Mouse (Mus musculus) fat pad, adult 2 months (tissue): ENCODE measurements around the gene Tmem202.

Experiments used
- DNase-seq: peaks from one replicate; pipeline ENCODE4 v3.0.0-alpha.2; 2011; ENCODE audit warnings: low read depth, low spot score; ENCODE audit errors: extremely low read depth

Tmem202 gene

DNA sequence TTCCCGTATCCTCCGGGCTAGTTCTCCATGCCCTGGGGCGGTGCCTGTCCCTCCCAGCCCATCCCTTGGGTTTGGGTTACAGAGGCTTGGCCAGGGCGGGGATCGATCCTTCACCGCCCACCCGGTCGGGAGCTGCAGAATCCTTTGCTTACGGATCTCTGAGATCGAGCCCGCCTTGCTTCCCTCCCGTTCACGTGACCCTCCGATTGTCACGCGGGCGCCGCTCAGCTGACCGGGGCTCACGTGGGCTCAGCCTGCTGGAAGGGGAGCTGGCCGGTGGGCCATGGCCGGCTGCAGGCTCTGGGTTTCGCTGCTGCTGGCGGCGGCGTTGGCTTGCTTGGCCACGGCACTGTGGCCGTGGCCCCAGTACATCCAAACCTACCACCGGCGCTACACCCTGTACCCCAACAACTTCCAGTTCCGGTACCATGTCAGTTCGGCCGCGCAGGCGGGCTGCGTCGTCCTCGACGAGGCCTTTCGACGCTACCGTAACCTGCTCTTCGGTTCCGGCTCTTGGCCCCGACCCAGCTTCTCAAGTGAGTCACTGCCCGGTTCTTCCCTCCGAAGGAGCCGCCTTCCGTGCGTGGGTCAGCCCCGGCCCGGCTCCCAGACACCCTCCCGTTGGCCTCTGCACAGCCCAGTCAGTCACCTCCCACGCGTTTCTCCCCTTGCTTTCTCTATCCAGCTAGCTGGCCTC is at the start of gene Tmem202, which contains the start of gene Hexa:
Tmem202 (minus strand) TSS at position 407 of the 697 bp plus-strand sequence.
Hexa (plus strand) TSS at position 100 of the 697 bp plus-strand sequence.
- no peak for DNase-seq

DNA sequence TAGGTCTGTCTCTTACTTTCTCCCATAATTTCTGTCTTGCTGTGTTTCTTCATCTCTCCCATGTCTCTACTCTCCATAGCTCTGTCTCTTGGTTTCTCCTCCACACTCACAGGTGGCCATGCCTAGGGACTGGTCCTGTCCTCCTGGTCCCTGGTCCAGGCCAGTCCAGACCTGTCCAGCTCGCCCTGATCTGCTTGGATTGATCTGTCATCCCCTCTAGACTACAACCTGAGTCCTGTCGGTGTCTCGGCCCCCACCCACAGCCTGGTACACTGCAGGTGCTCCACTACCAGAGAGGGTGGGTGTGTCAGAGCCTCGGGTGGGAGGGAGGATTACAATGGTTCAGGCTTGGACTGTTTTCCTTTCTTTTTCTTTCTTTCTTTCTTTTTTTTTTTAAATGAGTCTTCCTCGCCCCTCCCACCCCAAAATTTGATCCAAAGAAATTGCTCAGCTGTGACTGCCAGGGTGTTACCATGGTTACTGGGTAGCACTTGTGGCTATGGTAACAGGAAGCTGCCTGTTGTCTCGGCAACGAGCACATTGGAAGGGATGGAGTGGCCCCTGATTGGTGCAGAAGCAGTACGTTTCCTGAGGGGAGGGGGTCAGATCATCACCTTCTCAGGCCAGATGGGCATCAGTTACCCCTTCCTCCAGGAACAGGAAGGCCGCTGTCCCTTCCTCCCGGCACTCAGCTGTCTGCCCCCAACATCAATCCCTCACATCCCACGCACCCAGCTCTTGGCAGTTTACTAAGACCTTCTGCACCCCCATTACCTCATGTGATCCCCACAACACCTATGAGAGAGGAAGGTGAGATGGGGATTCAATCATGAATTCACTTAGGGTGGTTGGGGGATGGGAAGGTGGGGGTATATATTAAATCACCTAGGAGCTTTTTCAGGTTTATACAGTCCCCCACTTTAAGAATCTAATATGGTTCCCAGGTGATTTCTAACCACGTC is 49.3 kb upstream of the Tmem202 start:
- DNase-seq = no peak

DNA sequence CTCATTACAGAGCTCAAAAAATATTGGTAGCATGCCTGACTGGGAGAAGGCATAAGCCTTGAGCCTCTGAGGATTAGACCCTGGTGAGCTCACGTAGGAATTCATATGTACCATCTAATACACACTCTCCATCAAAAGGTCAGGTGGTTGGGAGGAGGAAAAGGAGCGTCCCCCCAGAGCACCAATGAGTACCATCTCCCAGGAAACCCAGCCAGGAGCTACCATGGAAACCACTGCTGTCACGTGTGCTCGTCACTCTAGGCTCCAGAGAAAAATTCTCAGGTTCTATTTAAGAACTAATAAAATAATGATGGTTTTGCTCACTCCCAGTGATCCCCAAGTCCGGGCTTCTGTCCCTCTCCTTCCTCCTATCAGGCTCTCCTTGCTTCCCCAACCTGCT is 48.6 kb upstream of the Tmem202 start:
- no peak for DNase-seq

DNA sequence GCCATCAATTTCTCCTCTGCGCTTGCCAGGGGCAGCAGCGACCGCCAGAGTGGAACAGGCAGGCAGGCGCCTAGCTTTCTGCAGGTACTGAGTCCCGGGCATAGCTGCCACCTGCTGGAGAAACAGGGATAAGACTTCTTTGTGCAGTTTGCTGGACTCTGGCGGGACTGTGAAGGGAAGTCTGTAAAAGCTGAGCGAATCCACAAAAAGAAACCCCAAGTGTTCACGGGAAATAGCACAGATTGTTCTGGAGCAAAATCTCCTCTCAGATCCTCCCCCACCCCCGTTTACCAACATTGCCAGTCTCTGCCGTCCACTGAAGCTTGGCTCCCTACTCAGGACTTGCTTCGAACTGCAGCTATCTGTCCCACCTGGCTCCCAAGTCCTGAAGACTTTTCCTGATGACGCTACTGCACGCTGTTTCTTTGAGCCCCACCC is 45.2 kb upstream of the Tmem202 start:
- DNase-seq = no peak

DNA sequence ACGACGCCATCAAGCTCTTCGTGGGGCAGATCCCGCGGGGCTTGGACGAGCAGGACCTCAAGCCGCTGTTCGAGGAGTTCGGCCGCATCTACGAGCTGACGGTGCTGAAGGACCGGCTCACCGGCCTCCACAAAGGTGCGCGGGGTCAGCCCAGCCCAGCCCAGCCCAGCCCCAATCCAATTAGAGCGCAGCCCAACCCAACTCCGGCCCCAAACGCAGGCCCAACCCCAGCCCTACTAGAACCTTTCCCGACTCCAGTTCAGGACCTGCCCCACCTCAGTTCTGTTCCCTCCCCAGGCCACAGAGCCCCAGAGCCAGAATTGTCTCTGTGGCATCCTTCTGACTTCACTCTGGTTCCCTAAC is 38.8 kb upstream of the Tmem202 start:
- DNase-seq = no peak

DNA sequence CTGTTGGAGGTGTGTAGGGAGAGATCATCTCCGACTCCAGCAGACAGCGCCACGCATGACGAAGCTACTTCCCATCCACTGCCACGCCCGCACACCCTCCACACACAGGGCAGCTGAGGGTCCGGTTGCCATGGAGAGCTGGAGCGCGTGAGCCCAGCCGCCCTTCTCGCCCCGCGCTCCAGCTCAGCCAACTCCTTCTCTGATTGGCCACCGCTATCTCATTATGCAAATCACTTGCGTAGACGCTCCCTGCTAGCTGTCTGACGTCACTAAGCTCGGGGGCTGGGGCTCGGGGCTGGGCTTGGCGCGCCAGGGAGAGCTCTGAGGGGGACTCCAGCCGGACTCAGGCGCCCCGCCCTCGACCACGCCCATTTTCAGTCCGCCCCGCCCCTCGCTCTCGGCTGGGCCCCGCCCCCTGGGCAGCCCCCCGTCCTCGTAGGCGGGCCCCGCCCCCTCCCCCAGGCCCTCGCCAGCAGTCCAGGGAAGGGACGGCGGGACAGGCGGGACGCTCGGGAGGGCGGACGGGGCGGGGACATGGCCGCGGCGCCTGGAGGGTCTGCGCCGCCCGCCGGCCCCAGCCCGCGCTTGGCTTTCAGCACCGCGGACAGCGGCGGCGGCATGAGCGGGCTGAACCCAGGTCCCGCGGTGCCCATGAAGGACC is 38.3 kb upstream of the Tmem202 start, which contains the start of gene Celf6:
Celf6 (plus strand) TSS at position 74 of the 661 bp plus-strand sequence.
- no peak for DNase-seq

DNA sequence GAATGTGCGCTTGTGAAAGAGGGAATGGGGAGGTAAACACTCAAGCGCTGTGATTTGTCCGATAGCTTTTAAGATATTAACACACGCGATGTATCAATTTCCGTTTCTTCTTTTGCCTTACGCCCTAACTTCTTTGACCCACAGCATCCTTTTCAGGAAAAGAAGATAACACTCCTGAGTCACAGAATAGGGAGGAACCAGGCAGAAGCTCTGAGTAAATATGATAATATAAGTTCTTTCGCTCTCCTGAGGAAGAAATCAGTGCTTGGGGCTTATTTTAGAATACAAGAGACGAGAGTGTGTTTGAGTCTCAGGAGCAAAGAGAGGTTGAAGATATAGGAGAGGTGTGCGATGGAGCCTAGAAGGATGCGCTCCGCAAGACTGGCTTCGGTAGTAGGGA is 37.8 kb upstream of the Tmem202 start:
- DNase-seq = no peak

DNA sequence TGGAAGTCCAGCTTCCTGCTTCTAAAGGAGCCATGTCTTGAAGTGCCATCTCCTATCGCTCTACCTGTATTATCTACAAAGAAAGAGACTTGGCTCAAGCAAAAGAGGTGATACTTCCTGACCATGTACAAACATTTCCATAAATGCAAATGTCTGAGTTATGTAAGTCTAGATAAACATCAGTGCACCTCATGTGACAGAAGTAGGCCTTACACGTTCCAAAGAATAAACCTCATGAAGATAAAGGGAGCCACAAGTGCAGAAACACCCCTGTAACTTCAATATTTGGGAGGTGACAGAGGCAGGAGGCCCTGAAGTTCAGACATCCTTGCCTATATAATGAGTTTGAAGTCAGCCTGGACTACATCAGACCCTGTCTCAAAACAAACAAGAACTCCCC is 32.2 kb upstream of the Tmem202 start:
- DNase-seq = no peak

DNA sequence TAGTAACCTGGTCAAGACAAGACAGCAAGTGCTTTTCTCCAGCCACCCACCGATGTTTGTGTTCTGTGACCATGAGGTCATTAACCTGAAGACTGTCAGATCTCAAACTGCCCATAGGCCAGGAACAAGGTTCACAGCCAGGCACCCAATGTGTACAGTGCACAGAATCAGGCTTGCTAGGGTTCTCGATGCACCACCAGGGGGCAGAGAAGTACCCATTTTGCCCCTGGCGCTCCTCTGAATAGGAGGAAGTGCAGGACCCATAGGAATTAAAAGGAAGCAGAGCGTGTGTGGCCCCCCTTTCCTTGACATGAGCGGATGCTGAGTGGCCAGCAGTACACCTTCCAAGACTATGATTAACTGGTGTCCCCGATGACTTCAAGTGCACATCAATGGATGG is 27.5 kb upstream of the Tmem202 start:
- no peak for DNase-seq

DNA sequence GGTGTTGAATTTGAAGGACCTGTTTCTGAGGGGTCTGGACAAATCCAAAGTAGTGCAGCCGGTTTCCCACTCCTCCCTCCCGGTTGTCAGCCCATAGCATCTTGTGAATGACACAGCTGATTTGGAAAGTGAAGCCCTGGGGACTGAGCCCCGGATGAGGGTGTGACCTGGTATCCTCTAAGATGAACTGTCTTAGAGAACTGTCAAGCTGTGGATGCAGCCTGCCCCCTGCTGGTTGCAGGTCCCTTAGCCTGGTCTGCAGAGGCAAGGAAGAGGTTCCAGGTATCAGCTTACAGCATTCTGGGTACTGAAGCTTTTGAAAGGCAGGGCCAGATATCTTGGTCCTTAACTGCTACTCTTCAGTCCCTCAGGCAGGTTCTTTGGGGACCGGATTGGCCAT is 26.0 kb upstream of the Tmem202 start:
- no peak for DNase-seq

DNA sequence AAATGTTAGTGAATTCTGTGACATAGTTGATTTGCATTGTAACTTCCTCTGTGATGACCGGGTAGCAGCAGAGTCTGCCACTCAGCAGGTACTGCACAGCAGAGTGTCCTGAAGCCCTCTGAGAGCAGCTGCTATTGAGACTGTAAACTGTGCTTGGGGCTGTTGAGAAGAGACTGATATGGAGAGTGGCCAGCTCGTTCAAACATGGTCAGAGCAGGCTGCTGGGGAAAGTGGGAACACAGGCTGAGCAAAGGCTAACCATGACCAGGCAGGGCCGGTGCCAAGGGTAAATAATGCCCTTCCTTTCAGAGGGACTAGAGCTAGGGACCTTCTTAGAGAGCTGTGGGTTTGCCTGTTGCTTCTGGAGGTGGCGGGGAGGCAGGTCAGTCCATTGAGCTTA is 14.1 kb upstream of the Tmem202 start:
- no peak for DNase-seq

DNA sequence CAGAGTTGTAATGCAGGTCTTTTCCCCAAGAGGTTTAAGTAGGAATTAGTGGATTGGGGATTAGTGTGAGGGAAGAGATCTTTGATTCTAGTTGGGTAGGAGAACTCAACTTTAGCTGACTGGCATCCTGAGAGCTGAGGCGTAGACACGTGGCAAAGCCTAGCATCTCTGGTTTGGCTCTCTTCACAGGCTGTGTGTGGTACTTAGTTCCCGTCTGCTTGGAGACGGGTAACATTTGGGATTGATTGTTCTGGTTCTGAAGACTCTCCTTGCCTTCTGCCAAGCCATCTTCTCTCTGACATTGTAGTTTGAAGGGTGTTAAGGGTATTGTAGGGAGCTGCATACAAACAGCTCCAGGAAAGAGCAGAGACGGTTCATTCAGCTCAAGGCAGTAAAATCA is 13.0 kb upstream of the Tmem202 start:
- no peak for DNase-seq

DNA sequence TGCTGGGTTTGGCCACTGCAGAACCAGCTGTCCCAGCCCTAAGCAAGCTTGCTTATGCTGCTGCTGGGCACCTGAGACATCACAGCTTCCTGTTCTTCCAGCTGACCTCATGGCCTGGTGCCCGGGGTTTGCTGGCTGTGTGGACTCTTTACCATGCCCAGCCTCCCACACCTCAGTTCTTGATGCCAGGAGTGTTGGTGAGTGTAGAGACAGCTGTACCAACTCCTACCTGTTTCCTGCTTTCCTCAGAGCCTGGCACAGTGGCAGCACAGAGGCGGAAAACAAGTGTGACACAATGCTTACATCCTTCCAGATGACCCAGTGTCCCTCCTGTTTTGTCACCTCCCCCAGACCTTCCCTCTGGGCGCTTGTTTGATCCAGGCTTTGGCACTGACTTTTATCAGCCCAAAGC is 12.0 kb upstream of the Tmem202 start:
- DNase-seq = peak; percentile 83

DNA sequence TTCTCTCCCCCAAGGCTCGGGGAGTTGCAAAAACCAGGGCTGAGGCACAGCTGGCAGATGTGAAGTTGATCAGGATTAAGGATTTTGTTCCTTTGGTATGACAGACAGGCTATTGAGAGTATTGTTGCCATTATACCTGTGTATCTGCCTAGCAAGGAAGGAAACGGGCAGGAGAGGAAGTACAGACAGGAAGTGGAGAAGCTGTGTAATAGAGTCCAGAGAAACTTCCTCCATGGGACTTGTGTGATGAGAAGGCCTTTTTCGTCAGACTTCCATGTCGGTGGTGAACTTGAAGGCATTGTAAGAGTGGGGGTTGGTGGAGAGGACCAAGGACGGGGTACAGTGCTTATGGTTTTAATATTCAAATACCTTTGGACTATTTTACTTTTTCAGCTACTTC is 11.4 kb upstream of the Tmem202 start:
- DNase-seq = no peak

DNA sequence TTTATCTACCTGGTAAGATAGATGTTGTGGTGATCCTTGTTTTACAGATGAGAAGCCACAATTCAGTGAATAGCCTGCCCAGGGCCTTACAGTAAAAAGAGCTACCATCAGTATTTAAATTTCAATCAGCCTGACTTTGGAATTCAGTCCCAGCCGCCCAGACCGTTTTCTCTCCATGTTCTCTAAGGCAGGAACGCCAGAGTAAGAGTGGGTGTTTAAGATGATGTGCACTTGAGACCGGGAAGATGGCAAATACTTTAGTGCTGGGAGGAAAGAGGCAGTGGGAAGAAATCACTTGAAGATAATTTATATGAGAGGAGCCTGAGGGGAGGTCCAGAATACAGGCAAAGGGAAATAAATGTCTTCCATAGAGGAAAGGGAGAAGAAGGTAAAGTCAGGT is 10.4 kb upstream of the Tmem202 start:
- DNase-seq = no peak

DNA sequence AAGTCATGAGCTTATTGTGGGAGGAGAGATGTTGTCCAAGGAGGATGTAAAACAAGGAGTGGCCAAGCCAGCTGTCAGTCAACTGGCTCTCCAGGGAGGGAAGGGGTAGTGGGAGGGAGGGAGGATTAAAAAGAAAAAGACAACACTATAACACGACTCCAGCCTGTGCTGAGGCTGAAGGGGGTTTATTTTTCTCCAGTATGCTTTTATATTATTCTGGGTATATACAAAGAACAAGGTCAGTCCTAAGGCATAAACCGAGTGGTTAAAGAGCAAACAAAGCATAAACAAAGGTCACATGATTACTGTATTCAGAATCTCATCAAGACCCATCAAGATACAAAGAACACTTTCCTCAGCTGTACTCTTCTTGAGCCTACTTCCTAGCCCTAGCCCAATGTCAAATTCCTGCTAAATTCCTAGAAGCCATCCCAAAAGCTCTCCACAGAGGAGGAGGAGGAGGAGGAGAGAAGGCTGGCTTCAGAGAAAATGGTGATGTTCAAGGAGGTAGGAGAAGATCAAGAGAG is 9.4 kb upstream of the Tmem202 start:
- no peak for DNase-seq

DNA sequence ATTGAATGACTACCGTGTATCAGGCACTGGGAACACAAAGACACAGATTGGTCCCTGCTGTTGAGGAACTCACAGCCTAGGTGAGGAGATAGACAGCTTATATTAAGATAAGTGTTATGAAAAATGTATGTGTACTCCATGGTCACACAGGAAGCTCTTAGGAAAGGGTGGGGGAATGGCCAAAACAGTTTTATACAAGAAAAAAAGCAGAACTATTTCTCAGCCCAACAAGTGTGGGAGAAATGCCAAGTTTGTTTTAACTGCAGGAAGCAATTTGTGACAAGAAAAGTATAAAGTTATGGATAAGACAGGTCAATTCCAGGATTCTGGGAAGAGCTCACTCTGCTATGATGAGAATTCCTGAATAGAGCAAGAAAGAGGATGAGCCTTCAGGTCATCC is 8.2 kb upstream of the Tmem202 start:
- no peak for DNase-seq

DNA sequence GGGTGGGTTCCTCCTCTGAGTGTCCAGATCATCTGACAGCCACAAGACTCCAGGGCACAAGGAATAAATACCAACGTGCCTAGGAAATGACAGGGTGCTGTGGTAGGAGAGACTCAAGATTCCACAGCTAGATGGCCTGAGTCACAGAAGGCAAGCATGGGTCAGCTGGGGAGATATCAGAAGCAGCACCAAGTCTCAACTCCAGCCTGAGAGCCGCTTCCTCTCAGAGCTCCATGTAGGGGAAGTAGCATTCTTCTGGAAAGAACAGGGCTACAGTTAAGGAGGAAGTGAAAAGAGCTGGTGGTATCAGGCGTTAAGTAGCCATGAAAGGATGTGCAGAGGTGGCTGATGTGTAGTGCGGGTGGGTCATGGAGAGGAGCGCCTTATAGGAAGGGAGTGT is 5.1 kb upstream of the Tmem202 start:
- DNase-seq = no peak

DNA sequence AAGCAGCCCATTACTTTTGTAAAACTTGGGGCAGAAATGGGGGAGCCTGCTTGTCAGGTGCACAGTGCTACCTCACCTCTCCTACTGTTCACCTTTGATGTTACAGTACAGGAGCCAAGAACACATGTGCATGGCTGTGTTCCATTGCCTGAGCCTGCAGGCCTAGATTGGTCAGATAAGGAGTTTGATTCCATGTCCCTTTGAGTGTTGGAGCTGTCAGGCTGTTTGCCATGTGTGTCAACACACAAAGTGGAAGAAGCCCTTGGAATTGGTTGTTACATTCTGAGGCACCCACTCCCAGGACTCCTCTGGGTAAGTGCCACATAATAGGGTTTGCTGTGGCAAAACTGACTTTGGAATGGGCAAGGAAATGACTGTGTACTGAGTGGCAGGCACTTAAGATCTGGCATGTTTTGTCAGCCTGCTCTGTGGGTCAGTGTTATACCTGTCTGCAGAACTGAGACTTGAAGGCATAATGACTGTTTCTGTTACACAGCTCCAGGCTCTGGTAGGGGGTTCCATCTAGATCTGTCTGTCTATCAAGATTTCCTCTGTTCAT is 3.2 kb upstream of the Tmem202 start:
- DNase-seq = peak; percentile 62

DNA sequence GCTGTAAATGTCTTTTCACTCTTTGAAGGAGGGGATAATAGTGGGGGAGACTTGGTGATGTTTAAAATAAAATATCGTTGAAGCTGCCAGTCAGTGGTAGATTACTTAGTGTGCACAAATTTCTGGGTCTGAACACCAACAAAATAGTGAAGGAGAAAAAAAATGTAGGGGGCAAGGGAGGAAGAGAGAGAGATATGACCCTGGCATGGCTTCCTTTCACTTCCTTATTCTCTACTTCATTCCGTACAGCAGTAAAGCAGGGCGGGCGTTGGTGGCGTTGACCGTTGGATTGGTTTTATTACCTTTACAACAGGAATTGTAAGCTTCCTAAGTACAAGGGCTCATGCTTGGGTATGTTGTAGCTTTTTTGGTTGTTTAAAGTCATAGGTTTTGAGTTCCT is 2.0 kb upstream of the Tmem202 start:
- DNase-seq = no peak

DNA sequence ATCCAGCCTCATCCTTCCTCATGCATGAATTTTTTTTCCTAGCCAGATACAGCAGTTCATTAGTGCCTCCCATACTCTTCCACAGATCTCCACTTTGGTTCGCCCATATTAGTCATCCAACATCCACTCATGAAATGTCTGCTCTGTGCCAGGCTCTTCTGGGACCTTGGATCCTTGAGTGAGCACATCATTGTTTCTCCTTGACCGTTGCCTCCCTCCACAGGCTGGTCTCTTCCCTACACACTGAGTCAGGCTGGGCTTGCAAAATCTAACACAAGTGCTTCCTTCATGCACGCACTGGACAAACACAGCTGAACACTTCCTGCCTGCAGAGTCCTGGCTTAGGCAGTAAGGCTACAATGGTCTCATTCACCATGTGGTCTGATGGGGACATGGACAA is 2.0 kb downstream of the Tmem202 start:
- no peak for DNase-seq
